Mouse (Mus musculus) limb, embryonic 14.5 days (tissue): ENCODE results near the gene Hist1h2ae. TPM values are rescaled to one million over a fixed set of nuclear protein-coding genes. Genes with fewer than 3 reads are reported as not detected.
"Not testable (repeated sequence)": the region's sequence is repeated elsewhere in the genome, so short reads cannot be mapped to it uniquely, and the experiment has no call there.

Experiments used
- ATAC-seq: fragments of 200-750 bp; cut with Nextera tagmentation; 2 replicates; pipeline ENCODE4 v1.8.0; 2017; ENCODE audit warnings: low read depth, moderate number of reproducible peaks, moderate TSS enrichment; ENCODE audit not compliant: low FRiP score
- DNase-seq: peaks from one replicate; pipeline ENCODE4 v3.0.0-alpha.2; 2015; ENCODE audit warnings: low spot score
- H3K27ac ChIP-seq: fragments of 300-500 bp; sonication (generic); replicated peaks from 2 replicates; pipeline ENCODE4 v1.5.1; 2014; ENCODE audit warnings: low read depth, mild to moderate bottlenecking, low read length, moderate library complexity, mixed read lengths
- H3K27me3 ChIP-seq: fragments of 300-500 bp; sonication (generic); 2 replicates; pipeline ENCODE4 v1.6.1; 2014; ENCODE audit warnings: low read length, mixed read lengths; ENCODE audit not compliant: control insufficient read depth, insufficient read depth
- H3K36me3 ChIP-seq: fragments of 300-500 bp; sonication (generic); 2 replicates; pipeline ENCODE4 v1.6.1; 2014; ENCODE audit warnings: mild to moderate bottlenecking, low read length, moderate library complexity, mixed read lengths; ENCODE audit not compliant: control insufficient read depth, insufficient read depth
- H3K4me1 ChIP-seq: fragments of 300-500 bp; sonication (generic); 2 replicates; pipeline ENCODE4 v1.6.1; 2014; ENCODE audit warnings: antibody characterized with exemption, low read length, mixed read lengths; ENCODE audit not compliant: control insufficient read depth, insufficient read depth
- H3K4me2 ChIP-seq: fragments of 300-500 bp; sonication (generic); replicated peaks from 2 replicates; pipeline ENCODE4 v1.6.1; 2014; ENCODE audit warnings: low read depth, mild to moderate bottlenecking, low read length, moderate library complexity; ENCODE audit not compliant: severe bottlenecking
- H3K4me3 ChIP-seq: fragments of 300-500 bp; sonication (generic); replicated peaks from 2 replicates; pipeline ENCODE4 v1.5.1; 2014; ENCODE audit warnings: low read length
- H3K9ac ChIP-seq: fragments of 300-500 bp; sonication (generic); 2 replicates; pipeline ENCODE4 v1.6.1; 2014; ENCODE audit warnings: mild to moderate bottlenecking, low read depth, low read length, moderate library complexity; ENCODE audit not compliant: severe bottlenecking
- H3K9me3 ChIP-seq: fragments of 300-500 bp; sonication (generic); 2 replicates; pipeline ENCODE4 v1.6.1; 2016; ENCODE audit warnings: low read length; ENCODE audit not compliant: control insufficient read depth
- POLR2A ChIP-seq: fragments of 200-500 bp; IDR thresholded peaks from 2 replicates; pipeline ENCODE4 v1.8.0; 2012; ENCODE audit warnings: inconsistent platforms, mild to moderate bottlenecking, moderate library complexity, borderline replicate concordance; ENCODE audit not compliant: insufficient read depth, insufficient read length; ENCODE audit errors: extremely low read depth
- WGBS: fragments of 180-500 bp; shearing (Covaris S2); extraction: QIAGEN DNeasy Blood & Tissue Kit; methylation state at CpG from one replicate; pipeline ENCODE4 v1.1.7; 2014; 5-methylcytosine and 5-hydroxymethylcytosine counted together
- polyA plus RNA-seq, 2 experiments: library from polyadenylated mRNA; depleted of rRNA in 1 of 2; stranded (reverse) in 1 of 2; unstranded in 1 of 2; fragments of >200 nt; fragmentation: Nextera tagmentation in 1 of 2; extraction: Ambion mirVana in 1 of 2; gene quantifications; 2 replicates each; pipeline versions ENCODE4 v1.2.1 to v1.2.3; 2012 to 2014

Gene Hist1h2ae
- polyA plus RNA-seq, 2 experiments: 19.8 to 103 TPM

DNA sequence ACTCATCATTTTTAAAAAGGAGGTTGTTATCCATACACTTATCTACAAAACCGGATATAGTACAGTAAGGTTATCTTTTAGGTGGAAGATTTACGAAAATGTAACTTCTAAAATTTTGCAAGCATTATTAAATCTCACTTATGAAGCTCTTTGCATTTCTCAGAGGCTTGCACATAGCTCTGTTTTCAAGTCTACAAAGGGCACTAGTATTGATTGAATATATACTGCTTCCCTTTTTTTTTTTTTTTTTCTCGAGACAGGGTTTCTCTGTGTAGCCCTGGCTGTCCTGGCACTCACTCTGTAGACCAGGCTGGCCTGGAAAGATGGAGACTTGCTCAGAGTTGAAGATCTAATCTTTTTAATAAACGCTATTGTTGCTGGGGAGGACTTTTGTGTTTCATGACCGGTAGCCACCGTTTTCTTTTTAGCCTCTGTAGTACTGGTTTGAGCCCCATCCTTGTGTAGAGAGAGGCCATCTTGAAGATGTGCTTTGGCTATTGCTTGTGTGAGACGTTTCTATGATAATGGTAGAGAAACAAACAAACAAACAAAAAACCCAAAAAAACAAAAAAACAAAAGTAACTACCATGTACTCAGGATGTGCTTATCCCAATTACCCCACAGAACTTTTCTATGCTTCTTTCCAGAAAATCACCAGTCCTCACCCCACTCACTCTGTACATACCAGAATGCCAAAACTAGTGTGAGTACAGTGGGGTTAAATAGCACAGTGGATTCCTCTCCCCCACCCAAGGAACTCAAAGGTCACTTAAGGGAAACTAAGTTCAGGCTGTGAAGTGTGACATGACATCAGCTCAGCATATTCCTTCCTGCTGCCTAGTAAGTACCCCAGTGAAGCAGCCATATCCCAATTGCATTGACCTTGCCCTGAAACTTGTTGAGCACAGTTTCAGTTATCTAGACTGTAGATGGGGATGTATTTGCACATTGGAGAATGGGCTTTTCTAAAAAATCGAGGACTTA, 18.8 kb downstream of the Hist1h2ae start:
- Histone ChIP-seq H3K4me2 (peak overlapping the region; percentile 46; the same call in 1 of the 2 replicates), H3K4me3 (peak overlapping the region; percentile 36), H3K4me1 (peaks cover 15% of the 10 kb centered on the region), H3K27me3 (no peaks in the 10 kb centered on the region), H3K9ac (no peak overlapping the region), H3K27ac (peak overlapping the region; percentile 69), H3K36me3 (no peaks in the 10 kb centered on the region), H3K9me3 (no peaks in the 10 kb centered on the region)
- 57% methylated on average over 8 of the region's 8 CpGs for WGBS
- TF ChIP-seq POLR2A: no peak
- no peak for ATAC-seq
- DNase-seq: no peak

DNA sequence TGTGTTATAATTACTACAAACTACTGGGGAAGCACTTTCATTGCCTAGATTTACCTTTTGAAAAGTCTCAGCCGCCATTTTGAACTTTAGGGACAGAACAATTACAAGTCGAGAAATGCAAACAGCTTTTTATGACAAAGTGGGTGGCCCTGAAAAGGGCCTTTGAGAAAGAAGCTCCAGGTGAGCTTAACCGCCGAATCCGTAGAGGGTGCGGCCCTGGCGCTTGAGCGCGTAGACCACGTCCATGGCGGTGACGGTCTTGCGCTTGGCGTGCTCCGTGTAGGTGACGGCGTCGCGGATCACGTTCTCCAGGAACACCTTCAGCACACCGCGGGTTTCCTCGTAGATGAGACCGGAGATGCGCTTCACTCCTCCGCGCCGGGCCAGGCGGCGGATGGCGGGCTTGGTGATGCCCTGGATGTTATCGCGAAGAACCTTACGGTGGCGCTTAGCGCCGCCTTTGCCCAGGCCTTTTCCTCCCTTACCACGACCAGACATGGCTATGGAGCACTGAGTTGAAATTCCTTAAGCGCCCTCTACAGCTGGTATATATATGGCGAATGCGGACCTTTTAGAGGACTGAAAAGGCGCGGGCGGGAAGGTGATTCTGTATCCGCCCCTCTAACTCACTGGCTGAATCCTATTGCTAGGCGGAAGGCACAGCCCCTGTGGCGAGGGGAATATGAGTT, 19.7 kb downstream of the Hist1h2ae start, which contains the start of gene Hist1h4f:
TSS of gene Hist1h4f (minus strand) at position 503 of the 689 bp plus-strand sequence.
- Histone ChIP-seq H3K4me1 (peaks cover 13% of the 10 kb centered on the region), H3K4me3 (peak within 1 kb of the TSS; percentile 36), H3K9ac (peak within 1 kb of the TSS; percentile 48), H3K27ac (peak within 1 kb of the TSS; percentile 69), H3K4me2 (peak within 1 kb of the TSS; percentile 46)
- TF ChIP-seq POLR2A: peak; percentile 94; the same call in 1 of the 2 replicates
- DNase-seq (peak; percentile 98), ATAC-seq (peak; percentile 86)
- not testable (repeated sequence) for H3K36me3 ChIP-seq, H3K9me3 ChIP-seq, H3K27me3 ChIP-seq
- WGBS: under 1% methylated on average over 26 of the region's 47 CpGs

DNA sequence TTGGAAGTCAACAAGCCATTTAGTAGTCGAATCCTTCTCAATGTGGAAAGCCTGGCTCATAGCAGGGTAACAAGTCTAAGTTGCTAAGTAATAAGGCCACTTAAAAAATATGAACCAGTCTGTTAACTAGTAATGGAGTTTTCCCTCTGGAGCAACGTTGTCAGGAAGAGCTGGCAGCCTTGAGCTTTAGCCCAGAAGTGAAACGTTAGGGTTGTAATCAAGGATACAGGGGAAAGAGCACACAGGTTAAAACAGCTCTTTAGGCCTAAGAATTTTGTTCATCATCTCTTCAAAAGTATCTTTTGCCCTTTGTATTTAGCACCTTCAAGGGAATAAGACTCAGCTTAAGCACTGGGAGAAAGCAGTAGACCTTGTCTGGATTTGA, 20.3 kb downstream of the Hist1h2ae start:
- DNase-seq: no peak
- WGBS: 1% methylated on average over 3 of the region's 3 CpGs
- no peak for TF ChIP-seq POLR2A
- no peak for ATAC-seq
- peak overlapping the region; percentile 69 for H3K27ac ChIP-seq
- peaks cover 13% of the 10 kb centered on the region for H3K4me1 ChIP-seq
- no peaks in the 10 kb centered on the region for H3K36me3 ChIP-seq
- no peaks in the 10 kb centered on the region for H3K9me3 ChIP-seq
- no peaks in the 10 kb centered on the region for H3K27me3 ChIP-seq
- H3K4me3 ChIP-seq: peak overlapping the region; percentile 36
- peak overlapping the region; percentile 46 for H3K4me2 ChIP-seq
- H3K9ac ChIP-seq: peak overlapping the region; percentile 48

DNA sequence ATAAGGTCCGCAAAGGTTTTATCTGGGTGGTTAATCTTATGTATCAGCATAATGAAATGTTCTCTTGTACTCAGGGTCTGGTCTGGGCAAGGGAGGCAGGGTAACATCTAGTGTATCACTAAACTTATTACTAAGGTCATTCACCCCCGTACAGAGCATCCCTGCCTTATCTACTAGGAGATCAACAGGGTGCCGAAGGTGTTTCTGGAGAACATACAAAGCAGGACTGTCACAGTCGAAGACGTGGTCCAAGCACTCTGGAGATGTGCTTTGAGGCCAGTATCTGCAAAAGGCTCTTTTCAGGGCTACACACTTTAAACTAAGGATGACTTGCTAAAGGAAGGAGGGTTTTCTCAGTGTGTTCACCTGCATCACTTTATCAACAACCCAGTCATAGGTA, 24.3 kb downstream of the Hist1h2ae start:
- Histone ChIP-seq H3K9me3 (no peaks in the 10 kb centered on the region), H3K4me3 (no peak overlapping the region), H3K27ac (no peak overlapping the region), H3K4me2 (no peak overlapping the region), H3K36me3 (no peaks in the 10 kb centered on the region), H3K9ac (no peak overlapping the region), H3K27me3 (no peaks in the 10 kb centered on the region), H3K4me1 (no peaks in the 10 kb centered on the region)
- ATAC-seq: no peak
- TF ChIP-seq POLR2A: no peak
- 81% methylated on average over 5 of the region's 5 CpGs for WGBS
- DNase-seq: no peak

DNA sequence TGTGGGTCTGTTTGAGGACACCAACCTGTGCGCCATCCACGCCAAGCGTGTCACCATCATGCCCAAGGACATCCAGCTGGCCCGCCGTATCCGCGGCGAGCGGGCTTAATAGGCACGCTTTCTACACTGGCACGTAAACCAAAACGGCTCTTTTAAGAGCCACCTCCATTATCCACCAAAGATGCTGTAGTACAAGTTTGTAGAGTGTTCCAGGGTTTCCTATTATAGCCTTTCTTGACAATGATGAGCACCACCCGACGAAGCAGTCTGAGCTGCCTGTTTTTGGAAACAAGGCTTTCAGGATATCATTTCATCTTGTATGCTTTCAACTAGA, 26.3 kb downstream of the Hist1h2ae start:
- H3K4me3 ChIP-seq: peak overlapping the region; percentile 41
- WGBS: under 1% methylated on average over 8 of the region's 14 CpGs
- peak overlapping the region; percentile 61; the same call in 1 of the 2 replicates for H3K9ac ChIP-seq
- H3K27ac ChIP-seq, H3K9me3 ChIP-seq, H3K4me1 ChIP-seq, DNase-seq, ATAC-seq, H3K27me3 ChIP-seq, H3K36me3 ChIP-seq: not testable (repeated sequence)
- peak overlapping the region; percentile 36; the same call in 1 of the 2 replicates for H3K4me2 ChIP-seq
